In genomic region chr10:83378083-83378833, GRCm38 (mm10) we compare ENCODE assay signal across 11 mouse cellular contexts. TPM values are rescaled to one million over a fixed set of nuclear protein-coding genes. Genes with fewer than 3 reads are reported as not detected.
DNase-seq lines count a peak whose midpoint lies in the region; ATAC-seq and TF ChIP-seq lines count a peak whose summit lies in the region.
"Had no signal": no experiment of that assay in that cellular context is flagged by ENCODE, and none has a peak within 500 bp of the region (broad histone marks: within the 10 kb centered on the region; RNA-seq: fewer than 3 reads in every experiment).

No protein-coding gene starts in this region.

- DNase-seq in adrenal gland, adult (ENCODE audit: inconsistent age in 2 of 2, low spot score in 1 of 2): peak; percentile 61 to 73
- no peak for DNase-seq in adrenal gland, adult 18-20 months (ENCODE audit: low spot score in 2 of 2)
- peak; percentile 61 for DNase-seq in heart, postnatal 0 days (ENCODE audit: low spot score)
- no peak for DNase-seq in heart, adult 18-20 months
- DNase-seq in lung, postnatal 0 days (ENCODE audit: low spot score): peak; percentile 43
- DNase-seq in lung, postnatal 25 days (ENCODE audit: low spot score): no peak
- DNase-seq in lung, postnatal 10 days: peak; percentile 70
- no peak for DNase-seq in spleen, postnatal 14 days (ENCODE audit: low spot score in 2 of 2)
- DNase-seq: gastrocnemius, postnatal 10 days; retina, postnatal 1 day had no signal

- peak; percentile 68 for ATAC-seq in heart, postnatal 0 days (ENCODE audit: insufficient read depth, low read depth)
- peak; percentile 74 for ATAC-seq in lung, postnatal 0 days

- H3K4me3 ChIP-seq in heart, postnatal 0 days (ENCODE audit: low read depth, low read length): no peak overlapping the region
- no peak overlapping the region for H3K4me3 ChIP-seq in lung, postnatal 0 days (ENCODE audit: low read depth, low read length)
- H3K4me3 ChIP-seq: hindbrain, embryonic 15.5 days had no signal

- H3K36me3 ChIP-seq in heart, postnatal 0 days (replicated peaks; ENCODE audit: control insufficient read depth, insufficient read depth, low read length): 0 out of 2 replicates have a peak, but pooled peaks cover 10% of the 10 kb centered on the region
- no peaks in the 10 kb centered on the region; the same call in 1 of the 2 replicates for H3K36me3 ChIP-seq in lung, postnatal 0 days (ENCODE audit: insufficient read depth, low read length)

- no peak for TF ChIP-seq CTCF in heart, postnatal 0 days (IDR thresholded peaks at IDR 0.05; ENCODE audit: low read depth)
- TF ChIP-seq CTCF in lung, postnatal 0 days (IDR thresholded peaks at IDR 0.05): no peak

- 42% methylated on average over 9 of the region's 9 CpGs for WGBS in heart, postnatal 0 days
- WGBS in lung, postnatal 0 days: 59% methylated on average over 9 of the region's 9 CpGs

- H3K9me3 ChIP-seq in heart, postnatal 0 days (replicated peaks; ENCODE audit: control insufficient read depth, low read length): no peaks in the 10 kb centered on the region
- H3K9me3 ChIP-seq in lung, postnatal 0 days (ENCODE audit: low read length): no peaks in the 10 kb centered on the region
- H3K9me3 ChIP-seq: hindbrain, embryonic 15.5 days had no signal

- peaks cover 11% of the 10 kb centered on the region for H3K4me1 ChIP-seq in heart, postnatal 0 days (ENCODE audit: control insufficient read depth, insufficient read depth)
- H3K4me1 ChIP-seq in lung, postnatal 0 days (ENCODE audit: insufficient read depth, low read depth, low read length): no peaks in the 10 kb centered on the region
- H3K4me1 ChIP-seq: hindbrain, embryonic 15.5 days had no signal

- no peak overlapping the region for H3K4me2 ChIP-seq in heart, postnatal 0 days (ENCODE audit: low read depth, low read length)
- H3K4me2 ChIP-seq in lung, postnatal 0 days (replicated peaks; ENCODE audit: low read depth, low read length): no peak overlapping the region
- H3K4me2 ChIP-seq: hindbrain, embryonic 15.5 days had no signal

- no peak for TF ChIP-seq EP300 in heart, postnatal 0 days (IDR thresholded peaks at IDR 0.05; ENCODE audit: low read depth)
- no peak for TF ChIP-seq EP300 in lung, postnatal 0 days (IDR thresholded peaks at IDR 0.05)

- H3K9ac ChIP-seq in heart, postnatal 0 days (replicated peaks; ENCODE audit: low read depth, low read length): no peak overlapping the region
- no peak overlapping the region for H3K9ac ChIP-seq in lung, postnatal 0 days (replicated peaks; ENCODE audit: low read depth)
- H3K9ac ChIP-seq: hindbrain, embryonic 15.5 days had no signal

- H3K27me3 ChIP-seq in heart, postnatal 0 days (ENCODE audit: control insufficient read depth, insufficient read depth, low read length): no peaks in the 10 kb centered on the region
- no peaks in the 10 kb centered on the region for H3K27me3 ChIP-seq in lung, postnatal 0 days (replicated peaks; ENCODE audit: insufficient read depth, low read length)
- H3K27me3 ChIP-seq: hindbrain, embryonic 15.5 days had no signal

- no peak overlapping the region for H3K27ac ChIP-seq in heart, postnatal 0 days (ENCODE audit: low read depth)
- no peak overlapping the region for H3K27ac ChIP-seq in lung, postnatal 0 days (ENCODE audit: low read length)
- H3K27ac ChIP-seq: hindbrain, embryonic 15.5 days had no signal

RNA-seq across cellular contexts. Expression of gene D10Wsu102e, which starts 18.2 kb away (rescaled TPM):
- total RNA-seq in adrenal gland, adult 18-20 months (2021): under 1 TPM; 0.73 to 0.74 TPM
- 0.81 and 0.88 TPM in 2 replicates for total RNA-seq in heart, postnatal 0 days (2014; rRNA removed; ENCODE audit: low replicate concordance)
- polyA plus RNA-seq in heart, postnatal 0 days (2015; fragmentation: Nextera tagmentation; extraction: Ambion mirVana): 0.16 and 0.18 TPM in 2 replicates
- under 1 TPM; 0.50 to 0.67 TPM for total RNA-seq in heart, adult 18-20 months (2021)
- 0.19 and 0.20 TPM in 2 replicates for polyA plus RNA-seq in lung, postnatal 0 days (2015; fragmentation: Nextera tagmentation; extraction: Ambion mirVana)

RNA-seq across cellular contexts. Expression of gene Slc41a2, which starts 40.6 kb away (rescaled TPM):
- 1 to 10 TPM; 8.3 to 9.6 TPM for total RNA-seq in adrenal gland, adult 18-20 months (2021)
- 0.43 and 5.6 TPM in 2 replicates for total RNA-seq in heart, postnatal 0 days (2014; rRNA removed; ENCODE audit: low replicate concordance)
- 0.45 and 0.49 TPM in 2 replicates for polyA plus RNA-seq in heart, postnatal 0 days (2015; fragmentation: Nextera tagmentation; extraction: Ambion mirVana)
- 1 to 10 TPM; 1.2 to 3.3 TPM for total RNA-seq in heart, adult 18-20 months (2021)
- 1.2 and 1.5 TPM in 2 replicates for polyA plus RNA-seq in lung, postnatal 0 days (2015; fragmentation: Nextera tagmentation; extraction: Ambion mirVana)

Comparison
In these comparisons a context has a peak if more than half of its experiments do, and no peak if none do; other contexts are left out.
1. DNase-seq: peak in adrenal gland, adult (2 of 2), heart, postnatal 0 days (single experiment), lung, postnatal 0 days (single experiment) and lung, postnatal 10 days (single experiment); none in adrenal gland, adult 18-20 months (0 of 2), heart, adult 18-20 months (0 of 2), lung, postnatal 25 days (single experiment) and spleen, postnatal 14 days (0 of 2).